Mouse (Mus musculus) neural tube, embryonic 10.5 days (tissue): ENCODE results near the gene Def6.

Source experiments
- DNase-seq: peaks from one replicate; pipeline ENCODE4 v3.0.0-alpha.2; 2017; ENCODE audit warnings: low spot score; ENCODE audit errors: extremely low spot score

Def6 gene

DNA sequence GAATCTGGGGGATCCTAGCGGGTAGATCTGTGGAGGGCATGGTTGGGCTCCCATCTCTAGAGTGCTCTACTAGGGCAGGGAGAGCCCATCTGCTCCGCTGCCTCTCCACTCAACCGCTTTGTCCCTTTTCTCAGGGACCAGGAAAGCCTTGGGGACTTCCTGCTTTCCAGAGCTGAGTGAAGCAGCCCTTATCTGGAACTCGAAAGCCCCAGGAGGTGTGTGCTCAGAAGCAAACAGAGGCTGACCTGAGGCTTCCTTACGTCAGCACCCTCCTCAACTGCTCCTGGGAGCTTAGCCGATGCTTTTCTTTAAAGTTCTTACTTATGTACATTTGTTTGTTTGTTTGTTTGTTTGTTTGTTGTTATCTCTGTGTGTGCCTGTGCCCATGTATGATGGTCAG, 65.3 kb downstream of the Def6 start:
- DNase-seq = no peak

DNA sequence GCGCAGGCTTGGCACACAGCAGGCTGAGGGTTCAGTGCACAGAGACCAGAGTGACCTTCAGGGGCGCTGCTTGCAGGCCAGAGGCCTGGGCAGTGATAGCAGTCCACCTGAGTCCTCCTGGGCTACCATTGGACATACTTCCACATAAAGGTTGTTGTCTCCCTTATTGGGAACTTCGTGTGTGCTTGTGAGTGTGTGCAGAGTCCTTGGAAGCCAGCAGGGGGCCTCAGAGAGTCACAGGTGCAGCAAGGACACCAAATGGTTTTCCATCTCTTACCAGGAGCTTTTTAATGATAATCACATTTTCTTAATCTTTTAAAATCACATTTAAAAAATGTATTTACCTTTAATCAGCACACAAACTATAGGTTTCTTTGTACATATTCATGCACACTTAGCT, 67.2 kb downstream of the Def6 start:
- no peak for DNase-seq

DNA sequence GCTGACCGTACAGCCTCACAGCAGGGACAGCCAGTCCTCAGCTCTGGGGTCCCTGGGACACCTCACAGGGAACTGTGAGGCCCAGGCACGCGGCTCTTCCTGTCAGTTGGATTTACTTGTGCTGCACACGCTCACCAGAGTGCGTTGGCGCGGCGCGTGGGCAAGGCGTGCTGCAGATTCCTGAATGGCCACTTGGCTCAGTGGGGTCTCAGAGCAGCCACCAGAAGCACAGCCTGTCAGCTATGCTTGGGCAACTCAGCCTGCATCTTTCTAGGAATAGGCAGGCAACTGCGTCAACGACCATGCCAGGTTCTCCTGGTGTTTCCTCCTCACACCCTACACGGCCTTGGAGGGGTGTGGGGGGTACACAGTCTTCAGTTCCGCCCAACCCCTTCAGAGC, 69.6 kb downstream of the Def6 start:
- DNase-seq = no peak

DNA sequence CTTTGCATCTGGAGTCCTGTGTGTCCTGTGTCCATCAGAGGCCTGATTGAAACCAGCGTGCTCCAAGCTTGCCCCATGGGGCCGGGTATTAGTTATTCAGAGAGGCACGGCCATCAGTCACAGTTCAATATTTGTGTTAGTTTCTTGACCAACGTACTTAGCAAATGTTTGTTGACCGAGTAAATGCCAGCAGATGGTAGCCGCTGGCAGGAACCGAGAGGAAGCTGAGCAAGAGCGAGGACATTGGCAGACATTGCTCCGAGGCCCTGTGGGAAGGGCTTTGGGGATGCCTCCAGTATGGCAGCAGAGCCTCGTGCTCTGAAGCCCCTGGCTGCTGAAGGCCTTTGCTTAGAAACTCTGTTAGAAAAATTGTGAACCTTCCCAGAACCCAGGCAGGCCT, 70.1 kb downstream of the Def6 start:
- no peak for DNase-seq

DNA sequence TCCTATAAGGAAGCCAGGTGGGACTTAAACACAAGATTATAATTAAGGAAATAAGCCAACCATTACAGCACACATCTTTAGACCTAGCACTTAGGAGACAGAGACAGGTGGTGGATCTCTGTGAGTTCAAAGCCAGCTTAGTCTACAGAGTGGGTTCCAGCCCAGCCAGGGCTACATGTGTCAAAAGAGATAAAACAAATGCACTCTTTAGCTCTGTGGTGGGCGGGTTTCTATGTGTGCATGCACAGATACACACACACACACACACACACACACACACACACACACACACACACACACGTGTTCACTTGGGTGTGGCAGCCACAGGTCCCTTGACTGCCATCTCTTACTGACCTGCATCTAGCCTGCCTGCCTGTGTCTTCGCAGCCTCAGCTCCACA, 70.6 kb downstream of the Def6 start:
- no peak for DNase-seq
